Mouse (Mus musculus) ES-E14 (cell line): ENCODE results near the gene Hsf4. TPM values are rescaled to one million over a fixed set of nuclear protein-coding genes. Genes with fewer than 3 reads are reported as not detected.

Experiments used
- DNase-seq: peaks from one replicate; pipeline ENCODE4 v3.0.0-alpha.2; 2013; ENCODE audit warnings: low read depth, low spot score
- H3K27ac ChIP-seq: 2 replicates; pipeline ENCODE4 v1.5.1; 2012; ENCODE audit warnings: low read depth, mild to moderate bottlenecking, low read length, moderate library complexity, mixed read lengths; ENCODE audit not compliant: poor library complexity, insufficient read depth, severe bottlenecking
- H3K36me3 ChIP-seq: 2 replicates; pipeline ENCODE4 v1.6.1; 2012; ENCODE audit warnings: mild to moderate bottlenecking, low read length, moderate library complexity, mixed read lengths; ENCODE audit not compliant: control insufficient read depth, poor library complexity, insufficient read depth, severe bottlenecking
- H3K4me1 ChIP-seq, 2 experiments: fragments of 150-350 bp in 1 of 2; sonication (generic) in 1 of 2; 2 replicates each; pipeline ENCODE4 v1.6.1; 2012; ENCODE audit warnings: low read length in 2 of 2, mild to moderate bottlenecking in 1 of 2, mixed read lengths in 1 of 2; ENCODE audit not compliant: control insufficient read depth in 2 of 2, insufficient read depth in 2 of 2, poor library complexity in 1 of 2
- H3K4me3 ChIP-seq, 2 experiments: fragments of 150-350 bp in 1 of 2; sonication (generic) in 1 of 2; 2 replicates each; pipeline ENCODE4 v1.5.1; 2012; ENCODE audit warnings: low read length in 2 of 2, low read depth in 1 of 2, mild to moderate bottlenecking in 1 of 2, mixed read lengths in 1 of 2; ENCODE audit not compliant: insufficient read depth in 1 of 2, poor library complexity in 1 of 2, severe bottlenecking in 1 of 2
- H3K9ac ChIP-seq: 2 replicates; pipeline ENCODE4 v1.6.1; 2012; ENCODE audit warnings: low read depth, mild to moderate bottlenecking, low read length, mixed read lengths; ENCODE audit not compliant: poor library complexity, insufficient read depth, severe bottlenecking
- H3K9me3 ChIP-seq: fragments of 150-350 bp; sonication (generic); 2 replicates; pipeline ENCODE4 v1.6.1; 2012; ENCODE audit warnings: low read depth, mild to moderate bottlenecking, low read length; ENCODE audit not compliant: control insufficient read depth, insufficient read depth
- CHD2 ChIP-seq: IDR thresholded peaks from 2 replicates; pipeline ENCODE4 v1.6.1; 2014; ENCODE audit warnings: mild to moderate bottlenecking, low read depth, low read length, inconsistent platforms
- HCFC1 ChIP-seq: IDR thresholded peaks from 2 replicates; pipeline ENCODE4 v1.6.1; 2012; ENCODE audit warnings: low read length, inconsistent platforms, borderline replicate concordance; ENCODE audit not compliant: insufficient read depth
- MAFK ChIP-seq: IDR thresholded peaks from 2 replicates; pipeline ENCODE4 v1.6.1; 2014; ENCODE audit warnings: mild to moderate bottlenecking, low read depth, low read length, inconsistent platforms; ENCODE audit not compliant: insufficient read depth
- ZC3H11A ChIP-seq: IDR thresholded peaks from 2 replicates; pipeline ENCODE4 v1.6.1; 2012; ENCODE audit warnings: low read depth, mild to moderate bottlenecking, inconsistent platforms, low read length, borderline replicate concordance
- ZNF384 ChIP-seq: IDR thresholded peaks from 2 replicates; pipeline ENCODE4 v1.6.1; 2012; ENCODE audit warnings: low read depth, low read length, inconsistent platforms
- in situ Hi-C, 2 experiments: fragments of 600-800 bp; cut with MboI; formaldehyde crosslinking; loops; one replicate each; pipeline ENCODE4 v1.15.1; 2025; ENCODE audit warnings: low sequenced_read_pairs in 2 of 2, inconsistent platforms in 1 of 2; ENCODE audit not compliant: unreplicated experiment in 2 of 2
- total RNA-seq: library from RNA; depleted of rRNA; stranded (reverse); fragments of 300-350 nt; gene quantifications from 2 replicates; pipeline ENCODE4 v1.2.3, GENCODE M21; 2012

Gene Hsf4
- total RNA-seq, 1 experiment, result 0.45 TPM

GRCm38 (mm10) chr8:105257318-105258114 is 12.1 kb upstream of the Hsf4 start:
- Histone ChIP-seq H3K4me3 (no peak overlapping the region), H3K36me3 (peaks cover 5% of the 10 kb centered on the region; the same call in 1 of the 2 replicates), H3K4me1 (peaks cover 0 to 15% of the 10 kb centered on the region in 2 experiments; a peak in 2 of 4 replicates), H3K9ac (no peak overlapping the region), H3K9me3 (no peaks in the 10 kb centered on the region), H3K27ac (no peak overlapping the region)
- no peak for DNase-seq
- TF ChIP-seq ZC3H11A, result no peak
- no peak for TF ChIP-seq HCFC1
- no peak for TF ChIP-seq ZNF384
- no peak for TF ChIP-seq MAFK
- no peak for TF ChIP-seq CHD2
- in situ Hi-C loops, result loop anchor here in 1 of 2 experiments (25.0 kb wide), 1 partner anchor 620 kb away; the partner anchor contains the start of genes Ciao2b and Rrad

GRCm38 (mm10) chr8:105258911-105259720 is 10.5 kb upstream of the Hsf4 start:
- DNase-seq, result no peak
- TF ChIP-seq CHD2 (no peak), MAFK (no peak), HCFC1 (no peak), ZC3H11A (no peak)
- peak overlapping the region; percentile 53 to 57 for H3K4me3 ChIP-seq
- peak overlapping the region; percentile 45; the same call in 1 of the 2 replicates for H3K9ac ChIP-seq
- H3K9me3 ChIP-seq, result no peaks in the 10 kb centered on the region
- in situ Hi-C loops, result loop anchor here in 1 of 2 experiments (25.0 kb wide), 1 partner anchor 622 kb away; the partner anchor contains the start of genes Ciao2b and Rrad
- H3K27ac ChIP-seq, result no peak overlapping the region
- H3K4me1 ChIP-seq, result peaks cover 0 to 10% of the 10 kb centered on the region in 2 experiments; a peak in 1 of 4 replicates
- no peaks in the 10 kb centered on the region for H3K36me3 ChIP-seq

DNA sequence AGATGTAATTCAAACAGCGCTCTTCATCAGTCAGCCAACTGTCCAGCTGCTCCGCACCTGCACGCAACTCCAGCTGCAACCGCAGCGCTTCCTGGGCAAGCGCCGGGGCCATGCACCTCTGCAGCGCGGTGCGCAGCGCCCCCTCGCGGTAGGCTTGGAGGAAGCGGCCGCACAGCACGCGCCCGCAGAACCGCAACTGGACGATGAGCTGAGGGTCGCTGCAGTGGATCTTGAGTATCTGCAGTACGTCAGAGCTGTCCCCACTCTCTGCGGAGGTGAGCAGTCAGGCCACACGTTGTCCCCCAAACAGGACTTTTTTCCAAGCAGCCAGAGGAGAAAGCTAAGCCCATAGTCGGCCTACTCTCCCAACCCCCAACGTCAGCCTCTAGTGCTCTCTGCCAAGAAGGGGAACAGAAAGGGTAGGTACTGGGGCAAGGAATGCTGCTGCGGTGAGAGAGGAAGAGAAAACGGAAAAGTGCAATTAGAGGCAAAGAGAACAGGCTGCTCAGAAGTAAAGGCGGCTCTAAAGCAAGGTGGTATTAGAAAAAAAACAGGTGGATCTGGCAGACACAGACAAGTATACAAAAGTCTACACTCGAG is 9.8 kb upstream of the Hsf4 start:
- no peaks in the 10 kb centered on the region for H3K36me3 ChIP-seq
- in situ Hi-C loops, result loop anchor here in 1 of 2 experiments (25.0 kb wide), 1 partner anchor 623 kb away; the partner anchor contains the start of genes Ciao2b and Rrad
- H3K9me3 ChIP-seq, result no peaks in the 10 kb centered on the region
- DNase-seq, result no peak
- peaks cover 0 to 10% of the 10 kb centered on the region in 2 experiments; a peak in 1 of 4 replicates for H3K4me1 ChIP-seq
- peak overlapping the region; percentile 45; the same call in 1 of the 2 replicates for H3K9ac ChIP-seq
- TF ChIP-seq ZNF384 (no peak), HCFC1 (no peak), ZC3H11A (no peak), CHD2 (no peak), MAFK (no peak)
- H3K27ac ChIP-seq, result no peak overlapping the region
- H3K4me3 ChIP-seq, result peak overlapping the region; percentile 53 to 57

DNA sequence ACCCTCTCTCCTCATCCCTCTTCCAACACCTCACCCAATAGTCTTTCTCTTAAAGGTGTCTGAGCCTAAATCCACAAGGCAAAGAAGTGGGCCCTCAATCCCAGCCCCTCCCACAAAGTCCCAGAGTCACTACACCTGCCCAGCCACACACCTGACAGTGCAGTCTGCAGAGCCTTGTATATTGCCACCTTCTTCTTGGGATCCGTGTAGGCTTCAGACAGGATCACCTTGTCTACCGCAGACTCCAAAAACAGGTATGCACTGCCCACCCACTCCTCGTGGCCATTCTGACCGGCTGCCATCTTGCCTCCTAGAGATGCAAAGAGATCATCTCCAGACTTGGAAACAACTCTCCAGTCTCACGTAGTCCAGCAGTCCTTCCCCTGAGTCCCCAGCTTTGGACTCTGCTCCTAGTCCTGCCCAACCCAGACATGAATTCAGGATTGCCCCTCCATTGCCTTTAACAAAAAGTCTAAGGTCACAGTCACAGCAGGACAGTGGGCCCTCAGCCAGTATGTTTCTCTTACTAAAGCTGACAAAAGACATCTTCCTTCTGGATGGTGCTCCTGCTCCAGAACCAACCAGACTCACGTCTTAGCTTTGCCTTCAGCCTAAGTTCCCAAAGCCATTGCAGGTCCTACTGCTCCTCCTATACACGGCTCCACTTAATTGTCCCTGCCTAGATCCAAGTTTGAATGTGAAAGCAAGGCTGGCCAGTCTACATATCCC is 9.1 kb upstream of the Hsf4 start:
- in situ Hi-C loops, result loop anchor here in 1 of 2 experiments (25.0 kb wide), 1 partner anchor 623 kb away; the partner anchor contains the start of genes Ciao2b and Rrad

More for the DNA sequence above, 9.1 kb upstream of the Hsf4 start:
- no peak for DNase-seq
- TF ChIP-seq ZNF384 (no peak), ZC3H11A (no peak), CHD2 (no peak), MAFK (no peak), HCFC1 (no peak)
- H3K9me3 ChIP-seq, result no peaks in the 10 kb centered on the region
- H3K27ac ChIP-seq, result no peak overlapping the region
- no peak overlapping the region for H3K4me3 ChIP-seq
- H3K4me1 ChIP-seq, result peaks cover 0 to 8% of the 10 kb centered on the region in 2 experiments; a peak in 2 of 4 replicates
- no peaks in the 10 kb centered on the region for H3K36me3 ChIP-seq
- no peak overlapping the region for H3K9ac ChIP-seq
